Mouse (Mus musculus): Measurements from ENCODE around the gene Irs3.
A peak's percentile ranks its signal among the peaks of the same experiment; 100 is the strongest.
"Not testable (repeated sequence)": the region's sequence is repeated elsewhere in the genome, so short reads cannot be mapped to it uniquely, and the experiment has no call there.

Irs3 gene

GRCm38 (mm10) chr5:137623937-137624530 lies 21.5 kb downstream of the Irs3 start:
- no peak for DNase-seq (ENCODE audit: low spot score)

GRCm38 (mm10) chr5:137615347-137615746 lies 30.2 kb downstream of the Irs3 start:
- DNase-seq (ENCODE audit: low spot score): no peak

DNA sequence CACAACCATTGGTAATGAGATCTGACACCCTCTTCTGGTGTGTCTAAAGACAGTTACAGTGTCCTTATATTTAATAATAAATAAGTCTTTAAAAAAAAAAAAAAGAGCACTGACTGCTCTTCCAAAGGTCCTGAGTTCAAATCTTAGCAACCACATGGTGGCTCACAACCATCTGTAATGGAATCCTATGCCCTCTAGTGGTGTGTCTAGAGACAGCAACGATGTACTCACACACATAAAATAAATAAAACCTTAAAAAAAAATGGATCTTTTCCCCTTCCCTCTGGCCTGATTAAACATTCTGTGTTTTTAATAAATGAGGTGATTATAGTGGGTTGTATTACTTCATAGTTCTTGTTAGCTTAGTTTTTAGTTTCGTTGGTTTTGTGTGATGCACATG lies 30.6 kb downstream of the Irs3 start:
- not testable (repeated sequence) for DNase-seq (ENCODE audit: low spot score)

DNA sequence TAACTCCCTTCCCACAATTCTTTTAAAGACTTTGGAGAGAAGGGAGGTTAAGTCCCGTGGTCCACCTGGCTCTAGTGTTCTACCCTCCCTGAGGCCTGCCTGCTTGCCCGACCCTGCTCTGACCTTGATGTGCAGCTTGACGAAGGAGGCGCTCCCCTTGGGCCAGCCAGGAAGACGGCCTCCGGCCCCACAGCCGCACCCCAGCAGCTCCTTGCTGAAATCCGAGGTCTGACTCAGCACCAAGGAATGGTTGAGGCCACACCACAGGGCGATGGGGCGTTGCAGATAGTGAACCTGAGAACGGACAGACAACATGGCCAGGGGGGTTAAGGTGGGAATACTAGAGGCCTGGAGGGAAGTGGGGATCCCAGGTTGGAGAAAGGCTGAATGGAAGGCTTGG lies 32.0 kb downstream of the Irs3 start, which contains the start of gene Pcolce:
Pcolce (minus strand) TSS at position 235 of the 400 bp plus-strand sequence.
- no peak for DNase-seq (ENCODE audit: low spot score)

DNA sequence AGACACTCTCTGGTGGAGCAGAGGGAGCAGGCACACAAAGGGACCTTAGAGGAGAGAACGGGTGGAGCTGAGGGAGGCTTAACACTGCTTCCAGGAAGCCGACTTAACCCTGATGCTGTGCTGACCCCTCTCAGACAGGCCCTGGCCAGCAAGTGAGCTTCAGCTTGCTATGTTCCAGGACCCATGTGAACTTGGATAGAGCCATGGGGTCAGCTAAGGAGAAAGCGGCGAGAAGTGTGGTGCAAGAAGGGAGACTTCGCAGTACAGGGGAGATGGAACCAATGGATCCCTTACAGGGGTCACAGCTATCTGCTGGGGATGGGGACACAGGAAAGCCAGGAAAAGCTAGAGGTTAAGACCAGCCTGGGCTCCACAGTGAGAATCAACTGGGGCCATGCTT lies 32.4 kb downstream of the Irs3 start:
- no peak for DNase-seq (ENCODE audit: low spot score)

DNA sequence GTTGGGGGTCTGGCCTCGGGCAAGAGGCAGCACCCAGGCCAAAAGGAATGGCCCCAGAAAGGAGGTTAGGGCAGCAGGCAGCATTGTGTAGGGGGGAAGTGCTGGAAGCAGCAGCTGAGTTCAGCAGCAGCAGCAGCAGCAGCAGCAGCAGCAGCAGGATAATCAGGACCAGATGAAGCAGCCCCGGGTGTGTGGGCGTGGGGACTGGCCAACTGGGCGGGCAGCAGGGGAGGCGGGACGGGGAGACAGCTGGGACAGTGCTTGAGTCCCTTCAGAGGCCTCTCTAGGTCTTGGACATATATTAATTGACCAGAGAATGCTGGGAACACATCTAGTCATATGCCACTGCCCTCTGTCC lies 34.3 kb downstream of the Irs3 start:
- DNase-seq (ENCODE audit: low spot score): peak; percentile 83

DNA sequence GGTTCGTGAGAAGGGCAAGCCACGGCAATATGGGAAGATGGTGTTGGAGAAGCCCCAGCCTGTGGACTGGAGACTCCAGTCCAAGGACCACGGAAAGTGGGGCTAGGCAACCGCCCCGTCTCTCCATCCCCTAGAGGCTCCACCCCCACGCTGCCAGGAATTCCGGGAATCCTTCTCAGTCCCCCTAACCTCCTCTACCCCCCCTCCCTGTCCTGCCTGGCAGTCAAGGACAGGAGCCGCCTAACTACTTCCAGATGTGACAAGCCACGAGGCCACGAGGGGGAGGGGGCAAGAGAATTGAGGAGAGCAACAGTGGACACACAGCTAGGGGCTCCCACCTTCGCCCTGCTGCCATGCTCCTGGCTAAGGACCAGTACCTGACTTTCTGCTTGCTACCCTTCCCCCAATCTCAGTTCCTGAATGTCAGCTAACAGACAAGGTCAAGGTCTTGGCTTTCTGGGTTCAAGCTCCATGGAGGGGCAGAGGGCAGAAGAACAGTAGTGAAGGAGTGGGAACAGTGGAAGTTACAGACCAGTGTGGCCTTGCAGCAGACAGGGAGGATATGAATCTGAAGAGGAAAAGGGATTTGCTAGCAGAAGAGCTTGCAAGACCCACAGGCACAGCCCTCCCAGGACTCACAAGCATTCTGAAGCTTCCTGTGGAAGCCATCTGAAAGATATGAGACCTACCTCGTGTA lies 34.8 kb downstream of the Irs3 start:
- DNase-seq (ENCODE audit: low spot score): peak; percentile 66

GRCm38 (mm10) chr5:137610056-137610455 lies 35.5 kb downstream of the Irs3 start:
- no peak for DNase-seq (ENCODE audit: low spot score)

- DNase-seq (ENCODE audit: low spot score): no peak
These were observed 36.2 kb downstream of the Irs3 start for GRCm38 (mm10) chr5:137609292-137609691.

GRCm38 (mm10) chr5:137608654-137609190 lies 36.8 kb downstream of the Irs3 start:
- no peak for DNase-seq (ENCODE audit: low spot score)

DNA sequence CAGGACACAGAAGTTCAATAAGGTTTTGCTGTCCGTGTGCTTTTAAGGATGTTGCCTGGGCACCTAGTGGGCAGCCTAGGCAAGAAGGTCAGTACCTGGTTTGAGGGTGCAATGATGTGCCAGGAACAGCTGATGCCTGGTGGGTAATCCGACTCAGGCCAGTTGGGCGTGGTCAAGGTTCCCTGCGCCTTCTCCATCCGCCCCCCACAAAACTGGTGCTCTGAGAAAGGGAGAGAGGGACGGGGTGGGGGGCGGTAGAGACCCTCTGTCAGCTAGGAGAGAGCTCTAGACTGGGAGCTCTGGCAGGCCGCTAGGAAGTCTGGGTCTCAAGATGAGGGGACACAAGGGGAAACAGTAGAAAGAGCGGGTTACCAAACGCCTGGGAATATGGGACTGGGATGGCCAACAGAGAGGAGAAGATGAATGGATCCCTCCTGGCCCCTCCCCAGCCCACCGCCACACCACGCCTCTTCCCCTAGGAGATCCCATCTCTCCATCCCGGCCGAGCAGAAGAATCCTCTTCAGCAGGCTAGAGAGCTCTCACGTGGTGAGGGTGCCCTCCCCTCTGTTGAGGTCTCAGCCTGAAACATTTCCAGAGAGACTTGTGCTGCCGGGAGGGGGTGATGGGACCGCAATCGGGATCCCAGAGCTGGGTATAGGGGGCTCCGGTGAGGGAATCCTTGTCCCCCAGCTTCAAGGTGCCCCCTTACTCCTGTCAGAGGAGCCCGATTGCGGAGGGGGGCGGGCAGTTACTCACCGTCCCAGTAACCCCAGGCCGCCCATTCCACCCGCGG lies 37.5 kb downstream of the Irs3 start:
- DNase-seq (ENCODE audit: low spot score): no peak

GRCm38 (mm10) chr5:137601365-137601729 lies 44.2 kb downstream of the Irs3 start:
- DNase-seq (ENCODE audit: low spot score): no peak

DNA sequence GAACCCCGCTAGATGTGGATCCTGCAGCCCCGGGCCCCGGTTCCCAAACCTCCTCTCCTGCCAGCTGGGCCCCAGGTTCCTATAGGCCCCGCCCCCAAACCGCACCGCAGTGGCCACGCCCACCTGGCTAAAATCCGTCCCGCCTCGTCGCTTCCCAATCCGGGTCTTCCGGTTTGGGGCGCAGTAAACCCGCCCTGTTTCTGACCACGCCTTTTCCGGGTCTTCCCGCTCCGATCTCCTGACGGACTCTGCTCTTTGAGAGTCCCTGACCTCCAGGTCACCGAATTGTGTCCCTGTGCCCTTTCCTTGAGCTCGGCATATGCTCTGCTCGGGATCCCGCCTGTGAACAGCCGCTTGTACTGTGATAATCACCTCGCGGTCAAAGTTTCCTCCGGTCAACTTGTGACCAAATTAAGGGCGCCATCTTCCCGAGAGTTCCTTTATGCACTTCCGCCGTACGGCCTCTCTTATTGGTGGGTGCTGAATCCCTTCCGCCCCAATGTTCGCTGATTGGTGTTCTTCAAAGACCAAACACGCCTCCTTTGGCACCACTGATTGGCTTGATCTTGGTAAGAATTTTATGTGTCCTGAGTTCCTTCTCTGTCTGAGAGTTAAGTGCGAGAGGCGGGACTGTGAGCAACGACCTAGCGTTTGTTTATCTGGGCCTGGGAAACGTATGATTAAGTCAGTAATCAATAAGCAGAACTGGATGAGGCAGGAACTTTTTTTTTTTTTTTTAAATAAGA lies 44.7 kb downstream of the Irs3 start, which contains the start of gene Mospd3:
Mospd3 (minus strand) TSS at position 440 of the 746 bp plus-strand sequence.
- DNase-seq (ENCODE audit: low spot score): peak; percentile 99

DNA sequence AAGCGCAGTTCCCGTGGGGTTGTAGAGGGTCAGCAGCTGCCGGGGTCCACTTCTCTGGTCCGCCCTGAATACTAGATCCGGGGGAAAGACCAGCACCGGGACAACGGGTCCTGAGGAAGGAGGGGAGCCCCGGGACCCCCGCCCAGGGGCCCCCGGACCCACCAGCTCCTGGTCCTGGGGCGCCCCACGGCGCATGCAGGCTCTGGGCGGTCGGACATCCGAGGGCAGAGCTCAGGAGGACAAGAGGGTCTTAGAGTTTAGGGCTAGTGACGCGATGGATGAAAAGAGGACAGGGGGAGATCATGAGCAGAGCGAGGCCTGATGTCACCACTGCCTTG lies 45.3 kb downstream of the Irs3 start:
- DNase-seq (ENCODE audit: low spot score): no peak

GRCm38 (mm10) chr5:137599600-137599999 lies 45.9 kb downstream of the Irs3 start:
- no peak for DNase-seq (ENCODE audit: low spot score)

- DNase-seq (ENCODE audit: low spot score): no peak
These were observed 47.3 kb downstream of the Irs3 start for GRCm38 (mm10) chr5:137598100-137598826.

- no peak for DNase-seq (ENCODE audit: low spot score)
These were observed 47.9 kb downstream of the Irs3 start for GRCm38 (mm10) chr5:137597625-137598024.

GRCm38 (mm10) chr5:137596601-137597261 lies 48.8 kb downstream of the Irs3 start:
- DNase-seq (ENCODE audit: low spot score): no peak

GRCm38 (mm10) chr5:137595921-137596320 lies 49.6 kb downstream of the Irs3 start:
- DNase-seq (ENCODE audit: low spot score): no peak

All from MN1 (cell line).